Mouse (Mus musculus) megakaryocyte progenitor cell, adult 5-6 weeks (primary cell): ENCODE measurements at regions not wholly inside any gene's neighbourhood (a gene's known extent, or its start where the extent isn't known, plus 50 kb on each side); places are given as distances from the start of the nearest gene placed in this dataset.

Experiments
- ATAC-seq: replicated peaks from 2 replicates; pipeline ENCODE4 v1.8.0; 2016; ENCODE audit warnings: mild to moderate bottlenecking, moderate TSS enrichment, inconsistent platforms; ENCODE audit not compliant: poor library complexity

- ATAC-seq, result no peak
These were observed 60.6 kb downstream of the Serpinb6d start for GRCm38 (mm10) chr13:33721851-33722250.

- peak; percentile 68; the same call in 1 of the 2 replicates for ATAC-seq
These were observed 80.7 kb downstream of the Serpinb6e start for GRCm38 (mm10) chr13:33762293-33763125.

- ATAC-seq, result no peak
These were observed 79.8 kb downstream of the Serpinb6e start for GRCm38 (mm10) chr13:33763295-33763916.
